Mouse (Mus musculus) gastrocnemius, postnatal 14 days (tissue): ENCODE data around the gene Gpr171. TPM values are rescaled to one million over a fixed set of nuclear protein-coding genes. Genes with fewer than 3 reads are reported as not detected.
"Not testable (repeated sequence)": the region's sequence is repeated elsewhere in the genome, so short reads cannot be mapped to it uniquely, and the experiment has no call there.

Experiments used
- DNase-seq: peaks from one replicate; pipeline ENCODE4 v3.0.0; 2021; ENCODE audit warnings: mixed read lengths
- intact Hi-C: fragments of 180-260 bp; cut with DNase I; formaldehyde crosslinking; loops from one replicate; pipeline ENCODE4 v1.15.1; 2025; ENCODE audit warnings: low total_unique reads
- long read RNA-seq, 2 experiments: library from polyadenylated mRNA; stranded (forward); transcript quantifications; one replicate each; pipeline ENCODE4 v2.0.0; 2021
- total RNA-seq, 2 experiments: library from RNA; stranded (reverse); gene quantifications; 2 replicates each; pipeline ENCODE4 v1.2.3; 2021

The Gpr171 gene
- not detected for total RNA-seq
- long read RNA-seq, experiment 1 = 0 reads
- long read RNA-seq, experiment 2 = 0 reads

- intact Hi-C loops = no loop called here
- no peak for DNase-seq
These were observed at the start of gene Gpr171 for GRCm38 (mm10) chr3:59101218-59101986. TSS of gene Gpr171 (minus strand) at chr3:59101821.

GRCm38 (mm10) chr3:59150624-59151023, 49.0 kb upstream of the Gpr171 start:
- intact Hi-C loops = no loop called here
- DNase-seq = no peak

- intact Hi-C loops = no loop called here
- no peak for DNase-seq
These were observed 48.0 kb upstream of the Gpr171 start for GRCm38 (mm10) chr3:59149646-59150045.

GRCm38 (mm10) chr3:59145194-59145593, 43.6 kb upstream of the Gpr171 start:
- intact Hi-C loops = no loop called here

GRCm38 (mm10) chr3:59141507-59142305, 40.1 kb upstream of the Gpr171 start:
- no peak for DNase-seq
- intact Hi-C loops = no loop called here

More at GRCm38 (mm10) chr3:59145194-59145593, 43.6 kb upstream of the Gpr171 start:
- DNase-seq = no peak

GRCm38 (mm10) chr3:59140941-59141340, 39.3 kb upstream of the Gpr171 start:
- not testable (repeated sequence) for DNase-seq

GRCm38 (mm10) chr3:59140115-59140514, 38.5 kb upstream of the Gpr171 start:
- intact Hi-C loops = no loop called here

More at GRCm38 (mm10) chr3:59140941-59141340, 39.3 kb upstream of the Gpr171 start:
- intact Hi-C loops = not testable (repeated sequence)

GRCm38 (mm10) chr3:59139651-59140051, 38.0 kb upstream of the Gpr171 start:
- intact Hi-C loops = no loop called here
- DNase-seq = no peak

More at GRCm38 (mm10) chr3:59140115-59140514, 38.5 kb upstream of the Gpr171 start:
- no peak for DNase-seq

GRCm38 (mm10) chr3:59138946-59139468, 37.4 kb upstream of the Gpr171 start:
- no peak for DNase-seq
- intact Hi-C loops = no loop called here

- DNase-seq = no peak
- intact Hi-C loops = no loop called here
These were observed 34.5 kb upstream of the Gpr171 start for GRCm38 (mm10) chr3:59135911-59136653.

GRCm38 (mm10) chr3:59133189-59133588, 31.6 kb upstream of the Gpr171 start:
- no peak for DNase-seq
- intact Hi-C loops = no loop called here

- intact Hi-C loops = no loop called here
- no peak for DNase-seq
These were observed 30.3 kb upstream of the Gpr171 start for GRCm38 (mm10) chr3:59131966-59132365.

- no peak for DNase-seq
- intact Hi-C loops = no loop called here
These were observed 29.5 kb upstream of the Gpr171 start for GRCm38 (mm10) chr3:59131081-59131480.

GRCm38 (mm10) chr3:59130431-59130830, 28.8 kb upstream of the Gpr171 start:
- peak; percentile 24 for DNase-seq
- intact Hi-C loops = no loop called here

- no peak for DNase-seq
- intact Hi-C loops = no loop called here
These were observed 27.9 kb upstream of the Gpr171 start for GRCm38 (mm10) chr3:59129547-59129946.

GRCm38 (mm10) chr3:59128681-59129080, 27.1 kb upstream of the Gpr171 start:
- no peak for DNase-seq
- intact Hi-C loops = no loop called here

- intact Hi-C loops = no loop called here
- no peak for DNase-seq
These were observed 24.3 kb upstream of the Gpr171 start for GRCm38 (mm10) chr3:59125783-59126555.

GRCm38 (mm10) chr3:59125022-59125421, 23.4 kb upstream of the Gpr171 start:
- intact Hi-C loops = no loop called here
- DNase-seq = no peak
